ENCODE assay signal across 17 mouse cellular contexts in the genomic region with DNA sequence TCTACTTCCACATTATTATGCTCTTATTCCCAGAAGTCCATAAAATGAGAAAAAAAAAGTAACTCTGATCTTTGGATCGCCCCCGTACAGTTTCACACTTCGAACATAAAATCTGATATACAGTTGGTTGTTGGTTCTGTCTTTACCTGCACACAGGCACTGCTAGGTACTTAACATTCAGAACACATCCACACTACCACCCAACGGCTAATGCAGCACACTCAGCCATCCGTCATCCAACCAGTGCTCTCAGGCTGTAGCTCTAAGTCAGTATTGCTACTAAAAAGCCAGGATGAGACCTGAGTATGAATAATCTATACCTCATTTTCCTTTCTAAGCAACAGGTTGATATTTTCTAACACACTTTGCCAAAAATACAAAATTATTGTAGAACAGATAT.
"Had no signal": no experiment of that assay in that cellular context is flagged by ENCODE, and none has a peak within 500 bp of the region (broad histone marks: within the 10 kb centered on the region; RNA-seq: fewer than 3 reads in every experiment).

No protein-coding gene starts in this region.

- H3K27ac ChIP-seq: intestine, embryonic 15.5 days; kidney, embryonic 15.5 days; left cerebral cortex, adult 2 months; liver, embryonic 13.5 days; macrophage; stomach, embryonic 15.5 days had no signal

- ATAC-seq: intestine, embryonic 15.5 days; lung, postnatal 0 days had no signal

- H3K4me3 ChIP-seq: intestine, embryonic 15.5 days; kidney, embryonic 15.5 days; left cerebral cortex, adult 2 months; liver, embryonic 13.5 days; stomach, embryonic 15.5 days had no signal

- H3K36me3 ChIP-seq: intestine, embryonic 15.5 days; stomach, embryonic 15.5 days had no signal

- H3K9me3 ChIP-seq: intestine, embryonic 15.5 days; kidney, embryonic 15.5 days; liver, embryonic 13.5 days; stomach, embryonic 15.5 days had no signal

- H3K27me3 ChIP-seq: intestine, embryonic 15.5 days; kidney, embryonic 15.5 days; liver, embryonic 13.5 days; stomach, embryonic 15.5 days had no signal

- H3K4me1 ChIP-seq: intestine, embryonic 15.5 days; kidney, embryonic 15.5 days; liver, embryonic 13.5 days; stomach, embryonic 15.5 days had no signal

- H3K4me2 ChIP-seq: intestine, embryonic 15.5 days; kidney, embryonic 15.5 days; liver, embryonic 13.5 days; lung, embryonic 14.5 days; stomach, embryonic 15.5 days had no signal

- DNase-seq: kidney, adult 11 months; kidney, adult 8-10 months; kidney, postnatal 10 days; kidney, postnatal 36 days; layer of hippocampus, postnatal 36 days; liver, embryonic 13.5 days; lung, embryonic 14.5 days; retina, postnatal 1 day; right cerebral cortex, postnatal 25 days; spleen, adult 18-20 months; thymus, postnatal 25 days had no signal

- H3K9ac ChIP-seq: intestine, embryonic 15.5 days; kidney, embryonic 15.5 days; liver, embryonic 13.5 days; lung, embryonic 14.5 days; stomach, embryonic 15.5 days had no signal
